Mouse (Mus musculus): ENCODE results near the gene Hvcn1. TPM values are rescaled to one million over a fixed set of nuclear protein-coding genes. Genes with fewer than 3 reads are reported as not detected.
"Not testable (repeated sequence)": the region's sequence is repeated elsewhere in the genome, so short reads cannot be mapped to it uniquely, and the experiment has no call there.

Gene Hvcn1
- polyA plus RNA-seq, 1 experiment from 2014 or later = 1.6 TPM

GRCm38 (mm10) chr5:122209591-122210368, 3.2 kb downstream of the Hvcn1 start:
- Histone ChIP-seq H3K27me3 (no peaks in the 10 kb centered on the region), H3K4me2 (replicated peaks) (peak overlapping the region; percentile 41), H3K9me3 (no peaks in the 10 kb centered on the region), H3K27ac (replicated peaks) (no peak overlapping the region), H3K36me3 (no peaks in the 10 kb centered on the region), H3K4me1 (peaks cover 5% of the 10 kb centered on the region), H3K9ac (replicated peaks) (no peak overlapping the region), H3K4me3 (peak overlapping the region; percentile 21)
- ATAC-seq (replicated peaks) = no peak
- WGBS = 4% methylated on average over 18 of the region's 21 CpGs

- WGBS = 90% methylated on average over 8 of the region's 8 CpGs
- Histone ChIP-seq H3K27ac (replicated peaks) (no peak overlapping the region), H3K9ac (replicated peaks) (no peak overlapping the region), H3K4me1 (peaks cover 5% of the 10 kb centered on the region), H3K4me3 (no peak overlapping the region), H3K4me2 (replicated peaks) (no peak overlapping the region), H3K27me3 (no peaks in the 10 kb centered on the region), H3K9me3 (no peaks in the 10 kb centered on the region), H3K36me3 (no peaks in the 10 kb centered on the region)
- no peak for ATAC-seq (replicated peaks)
Observed at GRCm38 (mm10) chr5:122210890-122211289, 4.3 kb downstream of the Hvcn1 start.

GRCm38 (mm10) chr5:122212125-122212524, 5.5 kb downstream of the Hvcn1 start:
- H3K4me3 ChIP-seq = no peak overlapping the region
- no peak for ATAC-seq (replicated peaks)
- no peaks in the 10 kb centered on the region for H3K27me3 ChIP-seq
- no peak overlapping the region for H3K9ac ChIP-seq (replicated peaks)
- no peak overlapping the region for H3K4me2 ChIP-seq (replicated peaks)
- WGBS = 92% methylated on average over 8 of the region's 8 CpGs
- H3K36me3 ChIP-seq = no peaks in the 10 kb centered on the region
- peaks cover 5% of the 10 kb centered on the region for H3K4me1 ChIP-seq
- no peaks in the 10 kb centered on the region for H3K9me3 ChIP-seq
- no peak overlapping the region for H3K27ac ChIP-seq (replicated peaks)

GRCm38 (mm10) chr5:122212820-122213219, 6.2 kb downstream of the Hvcn1 start:
- not testable (repeated sequence) for H3K4me1 ChIP-seq; H3K9ac ChIP-seq (replicated peaks); H3K27ac ChIP-seq (replicated peaks); H3K4me3 ChIP-seq; H3K36me3 ChIP-seq; H3K9me3 ChIP-seq; H3K27me3 ChIP-seq; ATAC-seq (replicated peaks); H3K4me2 ChIP-seq (replicated peaks)
- 98% methylated on average over 1 of the region's 1 CpGs for WGBS

- Histone ChIP-seq H3K9me3 (no peaks in the 10 kb centered on the region), H3K36me3 (no peaks in the 10 kb centered on the region), H3K4me1 (peaks cover 5% of the 10 kb centered on the region), H3K27me3 (no peaks in the 10 kb centered on the region), H3K27ac (replicated peaks) (no peak overlapping the region), H3K4me2 (replicated peaks) (no peak overlapping the region), H3K9ac (replicated peaks) (no peak overlapping the region), H3K4me3 (no peak overlapping the region)
- WGBS = 93% methylated on average over 6 of the region's 6 CpGs
- ATAC-seq (replicated peaks) = no peak
Observed at GRCm38 (mm10) chr5:122213861-122214260, 7.3 kb downstream of the Hvcn1 start.

GRCm38 (mm10) chr5:122217636-122218035, 11.0 kb downstream of the Hvcn1 start:
- WGBS = 78% methylated on average over 6 of the region's 6 CpGs
- ATAC-seq (replicated peaks) = no peak

DNA sequence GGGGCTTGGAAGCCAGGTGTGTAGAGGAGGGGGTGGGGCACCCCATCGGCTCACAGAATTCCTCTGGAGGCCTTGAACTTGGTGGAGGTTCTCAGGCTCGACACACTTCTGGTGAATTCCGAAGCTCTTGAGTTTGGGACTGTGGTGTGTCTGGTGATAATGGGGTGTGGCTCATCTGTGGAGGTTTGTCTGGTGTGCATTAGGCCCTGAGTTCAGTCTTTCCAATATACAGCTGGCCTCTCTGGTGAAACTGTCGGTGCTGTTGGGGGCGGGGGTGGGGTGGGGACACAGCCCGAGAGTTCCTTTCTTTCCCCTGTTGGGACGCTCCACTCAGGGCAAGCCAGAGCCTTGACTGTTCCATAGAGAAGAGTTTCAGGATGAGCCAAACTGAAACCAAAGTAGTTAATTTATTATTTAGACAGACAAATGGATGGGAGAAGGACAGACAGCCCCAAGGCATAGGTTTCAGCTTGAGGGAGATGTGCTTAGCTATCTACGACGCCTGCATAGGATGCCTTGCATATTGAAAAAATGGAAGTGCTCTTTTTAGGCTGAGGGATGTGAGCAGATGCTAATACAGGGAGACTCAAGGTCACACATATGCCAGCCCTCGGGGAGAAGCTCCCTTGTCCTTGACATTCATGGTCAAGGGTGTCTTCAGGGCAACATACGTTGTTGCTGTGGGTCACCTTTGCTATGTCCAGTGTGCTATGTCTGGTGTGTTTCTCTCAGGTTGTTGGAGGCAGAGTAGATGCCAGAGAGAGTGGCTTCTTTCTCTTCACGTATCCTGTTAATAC, 11.7 kb downstream of the Hvcn1 start:
- 91% methylated on average over 12 of the region's 12 CpGs for WGBS
- no peaks in the 10 kb centered on the region for H3K4me1 ChIP-seq
- H3K4me2 ChIP-seq (replicated peaks) = no peak overlapping the region
- H3K4me3 ChIP-seq = no peak overlapping the region
- H3K27me3 ChIP-seq = no peaks in the 10 kb centered on the region
- ATAC-seq (replicated peaks) = no peak
- H3K9me3 ChIP-seq = no peaks in the 10 kb centered on the region
- H3K36me3 ChIP-seq = no peaks in the 10 kb centered on the region
- H3K27ac ChIP-seq (replicated peaks) = no peak overlapping the region
- H3K9ac ChIP-seq (replicated peaks) = no peak overlapping the region

More at GRCm38 (mm10) chr5:122217636-122218035, 11.0 kb downstream of the Hvcn1 start:
- H3K27ac ChIP-seq (replicated peaks) = no peak overlapping the region
- no peak overlapping the region for H3K4me3 ChIP-seq
- H3K9me3 ChIP-seq = no peaks in the 10 kb centered on the region
- no peaks in the 10 kb centered on the region for H3K4me1 ChIP-seq
- no peak overlapping the region for H3K4me2 ChIP-seq (replicated peaks)
- no peak overlapping the region for H3K9ac ChIP-seq (replicated peaks)
- no peaks in the 10 kb centered on the region for H3K36me3 ChIP-seq
- no peaks in the 10 kb centered on the region for H3K27me3 ChIP-seq

DNA sequence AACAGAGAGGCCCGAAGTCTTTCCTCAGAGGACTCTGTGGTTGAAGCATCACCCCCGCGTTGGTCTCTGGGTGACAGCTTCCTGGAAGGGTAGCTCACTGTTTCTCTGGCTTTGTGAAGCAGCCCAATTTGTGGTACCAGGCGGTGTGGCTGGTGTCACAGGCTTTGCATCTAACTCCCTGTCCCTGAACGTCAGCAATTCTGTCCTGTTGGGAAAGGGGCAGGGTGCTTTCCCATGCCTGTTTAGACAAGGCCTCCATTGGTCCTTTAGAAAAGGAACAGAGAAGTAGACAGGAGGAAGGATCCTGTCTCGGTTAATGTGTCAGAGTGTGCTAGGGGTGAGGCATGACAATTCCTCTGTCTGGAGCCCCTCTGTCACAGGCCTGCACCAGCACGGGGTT, 12.3 kb downstream of the Hvcn1 start:
- H3K27me3 ChIP-seq = no peaks in the 10 kb centered on the region
- H3K4me3 ChIP-seq = no peak overlapping the region
- H3K9me3 ChIP-seq = no peaks in the 10 kb centered on the region
- H3K36me3 ChIP-seq = no peaks in the 10 kb centered on the region
- H3K4me1 ChIP-seq = no peaks in the 10 kb centered on the region
- ATAC-seq (replicated peaks) = no peak
- 83% methylated on average over 7 of the region's 7 CpGs for WGBS
- H3K9ac ChIP-seq (replicated peaks) = no peak overlapping the region
- no peak overlapping the region for H3K4me2 ChIP-seq (replicated peaks)
- H3K27ac ChIP-seq (replicated peaks) = no peak overlapping the region

GRCm38 (mm10) chr5:122219655-122220629, 13.3 kb downstream of the Hvcn1 start:
- Histone ChIP-seq H3K9ac (replicated peaks) (no peak overlapping the region), H3K36me3 (no peaks in the 10 kb centered on the region), H3K27ac (replicated peaks) (no peak overlapping the region), H3K27me3 (no peaks in the 10 kb centered on the region), H3K4me2 (replicated peaks) (no peak overlapping the region), H3K4me1 (no peaks in the 10 kb centered on the region), H3K9me3 (no peaks in the 10 kb centered on the region), H3K4me3 (no peak overlapping the region)
- no peak for ATAC-seq (replicated peaks)
- 77% methylated on average over 18 of the region's 18 CpGs for WGBS

- no peaks in the 10 kb centered on the region for H3K9me3 ChIP-seq
- no peak overlapping the region for H3K9ac ChIP-seq (replicated peaks)
- H3K4me3 ChIP-seq = no peak overlapping the region
- no peaks in the 10 kb centered on the region for H3K27me3 ChIP-seq
- H3K27ac ChIP-seq (replicated peaks) = no peak overlapping the region
- ATAC-seq (replicated peaks) = no peak
- H3K4me2 ChIP-seq (replicated peaks) = no peak overlapping the region
- no peaks in the 10 kb centered on the region for H3K4me1 ChIP-seq
- WGBS = 85% methylated on average over 4 of the region's 4 CpGs
- H3K36me3 ChIP-seq = no peaks in the 10 kb centered on the region
Observed at GRCm38 (mm10) chr5:122221085-122221484, 14.5 kb downstream of the Hvcn1 start.

DNA sequence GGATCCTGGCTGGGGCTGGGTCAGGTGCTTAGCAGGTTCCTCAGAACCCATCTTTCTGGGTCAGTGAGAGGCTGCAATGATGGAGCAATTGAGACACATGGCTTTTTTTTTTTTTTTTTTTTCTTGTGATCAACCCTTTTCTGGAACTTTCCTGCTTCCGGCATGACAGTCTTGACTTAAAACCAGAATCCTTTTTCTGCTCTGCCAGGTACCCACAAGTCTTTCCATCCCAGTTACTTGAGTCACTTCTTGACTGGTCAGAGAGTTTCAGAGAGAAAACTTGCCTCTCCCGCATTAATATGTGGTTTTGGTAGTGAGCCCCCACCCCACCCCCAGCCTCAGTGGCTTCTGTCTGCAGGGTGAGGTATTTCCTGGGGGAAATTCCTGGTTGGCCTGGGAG, 17.7 kb downstream of the Hvcn1 start:
- 91% methylated on average over 2 of the region's 2 CpGs for whole genome bisulfite sequencing
- Histone ChIP-seq H3K9ac (replicated peaks) (no peak overlapping the region), H3K36me3 (no peaks in the 10 kb centered on the region), H3K4me2 (replicated peaks) (no peak overlapping the region), H3K4me1 (no peaks in the 10 kb centered on the region), H3K27me3 (no peaks in the 10 kb centered on the region), H3K9me3 (0 out of 2 replicates have a peak, but pooled peaks cover 3% of the 10 kb centered on the region), H3K27ac (replicated peaks) (no peak overlapping the region), H3K4me3 (no peak overlapping the region)
- ATAC-seq (replicated peaks) = no peak

Data from forebrain, embryonic 15.5 days (tissue).